Comparison of ENCODE assay signal across 16 mouse cellular contexts in the genomic region with DNA sequence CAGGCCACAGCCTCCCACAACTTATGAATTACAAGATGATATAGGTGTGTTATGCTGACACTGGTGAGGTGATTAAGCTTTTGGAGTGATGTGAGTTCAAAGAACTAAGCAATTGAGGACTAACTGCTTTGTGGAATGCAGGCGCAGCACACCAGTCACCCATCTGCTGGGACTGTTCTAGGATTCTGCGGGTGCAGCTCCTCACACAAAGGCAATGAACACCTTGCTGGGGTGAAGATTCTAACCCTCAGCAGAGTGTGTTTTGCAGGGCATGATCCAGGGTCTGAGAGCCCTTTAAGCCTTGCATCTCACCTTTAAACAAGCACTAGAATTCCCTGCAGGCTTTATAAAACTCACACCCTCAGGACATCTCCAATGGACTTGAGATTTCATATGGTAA.
"Had no signal": no experiment of that assay in that cellular context is flagged by ENCODE, and none has a peak within 500 bp of the region (broad histone marks: within the 10 kb centered on the region; RNA-seq: fewer than 3 reads in every experiment).

No protein-coding gene starts in this region.

- H3K27me3 ChIP-seq: neural tube, embryonic 13.5 days; neural tube, embryonic 15.5 days; stomach, embryonic 15.5 days had no signal

- H3K36me3 ChIP-seq: neural tube, embryonic 13.5 days; neural tube, embryonic 15.5 days; stomach, embryonic 15.5 days had no signal

- H3K9ac ChIP-seq: neural tube, embryonic 13.5 days; neural tube, embryonic 15.5 days; stomach, embryonic 15.5 days had no signal

- H3K9me3 ChIP-seq: neural tube, embryonic 13.5 days; neural tube, embryonic 15.5 days; stomach, embryonic 15.5 days had no signal

- H3K4me1 ChIP-seq: neural tube, embryonic 13.5 days; neural tube, embryonic 15.5 days; stomach, embryonic 15.5 days had no signal

- H3K4me3 ChIP-seq: neural tube, embryonic 13.5 days; neural tube, embryonic 15.5 days; stomach, embryonic 15.5 days had no signal

- DNase-seq: retina, postnatal 1 day; right cerebral cortex, adult 18-20 months; right cerebral cortex, postnatal 14 days; right cerebral cortex, postnatal 25 days; right cerebral cortex, postnatal 4 days; spleen, adult 18-20 months; thymus, adult 18-20 months; thymus, adult 2 months; thymus, postnatal 14 days; thymus, postnatal 25 days; thymus, postnatal 36 days; thymus, postnatal 4 days had no signal

- H3K27ac ChIP-seq: neural tube, embryonic 13.5 days; neural tube, embryonic 15.5 days; stomach, embryonic 15.5 days; stomach, postnatal 0 days had no signal

- H3K4me2 ChIP-seq: neural tube, embryonic 13.5 days; neural tube, embryonic 15.5 days; stomach, embryonic 15.5 days had no signal
